Mouse (Mus musculus) liver, embryonic 13.5 days (tissue): ENCODE data around the gene Ica1l. TPM values are rescaled to one million over a fixed set of nuclear protein-coding genes. Genes with fewer than 3 reads are reported as not detected.

Experiments
- ATAC-seq: fragments of 200-750 bp; cut with Nextera tagmentation; 2 replicates; pipeline ENCODE4 v1.8.0; 2017; ENCODE audit warnings: low read depth, mild to moderate bottlenecking, moderate number of reproducible peaks, moderate library complexity
- DNase-seq: peaks from one replicate; pipeline ENCODE4 v3.0.0; 2022
- H3K27ac ChIP-seq: fragments of 300-500 bp; sonication (generic); 2 replicates; pipeline ENCODE4 v1.5.1; 2015; ENCODE audit warnings: moderate library complexity, mild to moderate bottlenecking, inconsistent platforms
- H3K27me3 ChIP-seq: fragments of 300-500 bp; sonication (generic); 2 replicates; pipeline ENCODE4 v1.6.1; 2015; ENCODE audit warnings: mild to moderate bottlenecking, inconsistent platforms
- H3K36me3 ChIP-seq: fragments of 300-500 bp; sonication (generic); 2 replicates; pipeline ENCODE4 v1.6.1; 2015; ENCODE audit warnings: mild to moderate bottlenecking, inconsistent platforms
- H3K4me1 ChIP-seq: fragments of 300-500 bp; sonication (generic); replicated peaks from 2 replicates; pipeline ENCODE4 v1.6.1; 2015; ENCODE audit warnings: inconsistent platforms
- H3K4me2 ChIP-seq: fragments of 300-500 bp; sonication (generic); 2 replicates; pipeline ENCODE4 v1.6.1; 2015; ENCODE audit warnings: inconsistent platforms, mild to moderate bottlenecking, moderate library complexity
- H3K4me3 ChIP-seq: fragments of 300-500 bp; sonication (generic); replicated peaks from 2 replicates; pipeline ENCODE4 v1.5.1; 2015; ENCODE audit warnings: mild to moderate bottlenecking, inconsistent platforms
- H3K9ac ChIP-seq: fragments of 300-500 bp; sonication (generic); 2 replicates; pipeline ENCODE4 v1.6.1; 2015; ENCODE audit warnings: mild to moderate bottlenecking, inconsistent platforms
- H3K9me3 ChIP-seq: fragments of 300-500 bp; sonication (generic); replicated peaks from 2 replicates; pipeline ENCODE4 v1.6.1; 2016; ENCODE audit warnings: inconsistent platforms
- WGBS: fragments of 180-500 bp; shearing (Covaris S2); methylation state at CpG from one replicate; pipeline ENCODE4 v1.1.7; 2015; ENCODE audit not compliant: insufficient replicate concordance; 5-methylcytosine and 5-hydroxymethylcytosine counted together
- polyA plus RNA-seq: library from polyadenylated mRNA; unstranded; fragments of >200 nt; fragmentation: Nextera tagmentation; extraction: Ambion mirVana; gene quantifications from 2 replicates; pipeline ENCODE4 v1.2.1, GENCODE M21; 2015

The Ica1l gene
- polyA plus RNA-seq, 1 experiment from 2014 or later: 0.44 TPM

GRCm38 (mm10) chr1:60016136-60016611 is 26.8 kb downstream of the Ica1l start:
- DNase-seq (no peak), ATAC-seq (no peak)
- H3K9me3 ChIP-seq: no peaks in the 10 kb centered on the region
- H3K4me1 ChIP-seq: peaks cover 24% of the 10 kb centered on the region
- H3K4me2 ChIP-seq: no peak overlapping the region
- H3K36me3 ChIP-seq: no peaks in the 10 kb centered on the region
- WGBS: 24% methylated on average over 5 of the region's 5 CpGs
- H3K27me3 ChIP-seq: no peaks in the 10 kb centered on the region
- H3K9ac ChIP-seq: no peak overlapping the region
- peak overlapping the region; percentile 7; the same call in 1 of the 2 replicates for H3K27ac ChIP-seq
- H3K4me3 ChIP-seq: no peak overlapping the region

- WGBS: 75% methylated on average over 6 of the region's 6 CpGs
- DNase-seq: no peak
- H3K4me2 ChIP-seq: no peak overlapping the region
- H3K9ac ChIP-seq: no peak overlapping the region
- H3K36me3 ChIP-seq: no peaks in the 10 kb centered on the region
- no peaks in the 10 kb centered on the region for H3K9me3 ChIP-seq
- no peak for ATAC-seq
- H3K4me1 ChIP-seq: peaks cover 24% of the 10 kb centered on the region
- no peak overlapping the region for H3K4me3 ChIP-seq
- no peak overlapping the region for H3K27ac ChIP-seq
- no peaks in the 10 kb centered on the region for H3K27me3 ChIP-seq
Observed at GRCm38 (mm10) chr1:60015511-60015910, 27.5 kb downstream of the Ica1l start.

- H3K27me3 ChIP-seq: no peaks in the 10 kb centered on the region
- H3K4me2 ChIP-seq: no peak overlapping the region
- no peak overlapping the region for H3K27ac ChIP-seq
- no peak overlapping the region for H3K9ac ChIP-seq
- H3K36me3 ChIP-seq: no peaks in the 10 kb centered on the region
- no peak overlapping the region for H3K4me3 ChIP-seq
- DNase-seq (no peak), ATAC-seq (no peak)
- 85% methylated on average over 10 of the region's 10 CpGs for WGBS
- peaks cover 24% of the 10 kb centered on the region for H3K4me1 ChIP-seq
- no peaks in the 10 kb centered on the region for H3K9me3 ChIP-seq
Observed at GRCm38 (mm10) chr1:60013779-60014178, 29.2 kb downstream of the Ica1l start.

GRCm38 (mm10) chr1:60008743-60009142 is 34.2 kb downstream of the Ica1l start:
- no peak for DNase-seq
- H3K36me3 ChIP-seq: no peaks in the 10 kb centered on the region
- H3K9me3 ChIP-seq: no peaks in the 10 kb centered on the region
- no peaks in the 10 kb centered on the region for H3K27me3 ChIP-seq
- ATAC-seq: no peak
- WGBS: 73% methylated on average over 2 of the region's 2 CpGs
- H3K9ac ChIP-seq: no peak overlapping the region
- H3K4me3 ChIP-seq: no peak overlapping the region
- peaks cover 10% of the 10 kb centered on the region for H3K4me1 ChIP-seq
- no peak overlapping the region for H3K27ac ChIP-seq
- H3K4me2 ChIP-seq: no peak overlapping the region

- H3K4me1 ChIP-seq: peaks cover 10% of the 10 kb centered on the region
- no peaks in the 10 kb centered on the region for H3K9me3 ChIP-seq
- peak; percentile 13 for DNase-seq
- 43% methylated on average over 10 of the region's 10 CpGs for WGBS
- no peak overlapping the region for H3K27ac ChIP-seq
- no peak overlapping the region for H3K9ac ChIP-seq
- H3K4me2 ChIP-seq: no peak overlapping the region
- peak; percentile 86 for ATAC-seq
- no peak overlapping the region for H3K4me3 ChIP-seq
- no peaks in the 10 kb centered on the region for H3K36me3 ChIP-seq
- H3K27me3 ChIP-seq: no peaks in the 10 kb centered on the region
Observed at GRCm38 (mm10) chr1:60007337-60007736, 35.6 kb downstream of the Ica1l start.

- no peak overlapping the region for H3K4me3 ChIP-seq
- peaks cover 14% of the 10 kb centered on the region for H3K4me1 ChIP-seq
- no peak for ATAC-seq
- no peaks in the 10 kb centered on the region for H3K9me3 ChIP-seq
- H3K9ac ChIP-seq: no peak overlapping the region
- no peak overlapping the region for H3K27ac ChIP-seq
- H3K27me3 ChIP-seq: no peaks in the 10 kb centered on the region
- H3K36me3 ChIP-seq: no peaks in the 10 kb centered on the region
- DNase-seq: no peak
- H3K4me2 ChIP-seq: no peak overlapping the region
- 23% methylated on average over 2 of the region's 2 CpGs for WGBS
Observed at GRCm38 (mm10) chr1:60000319-60000718, 42.7 kb downstream of the Ica1l start.

GRCm38 (mm10) chr1:59997352-59997751 is 45.6 kb downstream of the Ica1l start:
- 34% methylated on average over 5 of the region's 5 CpGs for WGBS
- Histone ChIP-seq H3K4me1 (peaks cover 14% of the 10 kb centered on the region), H3K36me3 (no peaks in the 10 kb centered on the region), H3K4me3 (no peak overlapping the region), H3K9ac (no peak overlapping the region), H3K9me3 (no peaks in the 10 kb centered on the region), H3K27me3 (no peaks in the 10 kb centered on the region), H3K27ac (no peak overlapping the region), H3K4me2 (no peak overlapping the region)
- no peak for DNase-seq
- ATAC-seq: no peak

GRCm38 (mm10) chr1:59995646-59996045 is 47.3 kb downstream of the Ica1l start:
- Histone ChIP-seq H3K27ac (no peak overlapping the region), H3K9ac (no peak overlapping the region), H3K4me3 (no peak overlapping the region), H3K36me3 (no peaks in the 10 kb centered on the region), H3K9me3 (no peaks in the 10 kb centered on the region), H3K4me2 (no peak overlapping the region), H3K4me1 (peaks cover 14% of the 10 kb centered on the region), H3K27me3 (no peaks in the 10 kb centered on the region)
- 40% methylated on average over 3 of the region's 3 CpGs for WGBS
- ATAC-seq: no peak
- DNase-seq: no peak

- Histone ChIP-seq H3K4me1 (no peaks in the 10 kb centered on the region), H3K27me3 (no peaks in the 10 kb centered on the region), H3K9ac (no peak overlapping the region), H3K36me3 (peaks cover 6% of the 10 kb centered on the region), H3K27ac (no peak overlapping the region), H3K4me2 (no peak overlapping the region), H3K9me3 (no peaks in the 10 kb centered on the region), H3K4me3 (no peak overlapping the region)
- ATAC-seq: no peak
- no peak for DNase-seq
- 71% methylated on average over 3 of the region's 3 CpGs for WGBS
Observed at GRCm38 (mm10) chr1:59987399-59988040, 55.5 kb downstream of the Ica1l start.

- H3K4me2 ChIP-seq: no peak overlapping the region
- H3K27me3 ChIP-seq: no peaks in the 10 kb centered on the region
- H3K9me3 ChIP-seq: no peaks in the 10 kb centered on the region
- H3K27ac ChIP-seq: no peak overlapping the region
- H3K9ac ChIP-seq: no peak overlapping the region
- no peaks in the 10 kb centered on the region for H3K4me1 ChIP-seq
- no peak for ATAC-seq
- H3K4me3 ChIP-seq: no peak overlapping the region
- DNase-seq: no peak
- H3K36me3 ChIP-seq: peaks cover 8% of the 10 kb centered on the region
Observed at GRCm38 (mm10) chr1:59986626-59987025, 56.4 kb downstream of the Ica1l start.

- Histone ChIP-seq H3K4me3 (no peak overlapping the region), H3K27me3 (no peaks in the 10 kb centered on the region), H3K4me2 (no peak overlapping the region), H3K4me1 (no peaks in the 10 kb centered on the region), H3K27ac (no peak overlapping the region), H3K9me3 (no peaks in the 10 kb centered on the region), H3K36me3 (peaks cover 11% of the 10 kb centered on the region; the same call in 1 of the 2 replicates), H3K9ac (no peak overlapping the region)
- ATAC-seq: no peak
- no peak for DNase-seq
- WGBS: 67% methylated on average over 4 of the region's 4 CpGs
Observed at GRCm38 (mm10) chr1:59967291-59967690, 75.7 kb downstream of the Ica1l start.

- no peak overlapping the region for H3K4me2 ChIP-seq
- no peak overlapping the region for H3K9ac ChIP-seq
- no peak for DNase-seq
- H3K4me1 ChIP-seq: no peaks in the 10 kb centered on the region
- no peak for ATAC-seq
- H3K9me3 ChIP-seq: no peaks in the 10 kb centered on the region
- H3K4me3 ChIP-seq: no peak overlapping the region
- 76% methylated on average over 6 of the region's 6 CpGs for WGBS
- H3K27ac ChIP-seq: no peak overlapping the region
- no peaks in the 10 kb centered on the region for H3K27me3 ChIP-seq
- H3K36me3 ChIP-seq: 0 out of 2 replicates have a peak, but pooled peaks cover 6% of the 10 kb centered on the region
Observed at GRCm38 (mm10) chr1:59966171-59966785, 76.7 kb downstream of the Ica1l start.
